Mouse (Mus musculus) bone marrow, adult 2 months (tissue): ENCODE measurements around the gene Abcc10.

ENCODE experiments used
- CTCF ChIP-seq: fragments of 200-500 bp; IDR thresholded peaks from 2 replicates; pipeline ENCODE4 v1.5.1; 2011; ENCODE audit warnings: low read length, control low read depth; ENCODE audit not compliant: control insufficient read depth, insufficient read depth
- POLR2A ChIP-seq: fragments of 200-500 bp; IDR thresholded peaks from 2 replicates; pipeline ENCODE4 v1.6.1; 2011; ENCODE audit warnings: low read depth, mild to moderate bottlenecking, control low read depth, low read length, borderline replicate concordance; ENCODE audit not compliant: control insufficient read depth

GRCm38 (mm10) chr17:46273803-46274236 lies 54.3 kb downstream of the Abcc10 start:
- no peak for TF ChIP-seq POLR2A
- TF ChIP-seq CTCF, result no peak
